Mouse (Mus musculus): ENCODE data around the gene Fam207a. TPM values are rescaled to one million over a fixed set of nuclear protein-coding genes. Genes with fewer than 3 reads are reported as not detected.
A peak's percentile ranks its signal among the peaks of the same experiment; 100 is the strongest.

The Fam207a gene
- total and polyA plus RNA-seq, 2 experiments from 2014 or later, result 32.7 to 47.1 TPM

DNA sequence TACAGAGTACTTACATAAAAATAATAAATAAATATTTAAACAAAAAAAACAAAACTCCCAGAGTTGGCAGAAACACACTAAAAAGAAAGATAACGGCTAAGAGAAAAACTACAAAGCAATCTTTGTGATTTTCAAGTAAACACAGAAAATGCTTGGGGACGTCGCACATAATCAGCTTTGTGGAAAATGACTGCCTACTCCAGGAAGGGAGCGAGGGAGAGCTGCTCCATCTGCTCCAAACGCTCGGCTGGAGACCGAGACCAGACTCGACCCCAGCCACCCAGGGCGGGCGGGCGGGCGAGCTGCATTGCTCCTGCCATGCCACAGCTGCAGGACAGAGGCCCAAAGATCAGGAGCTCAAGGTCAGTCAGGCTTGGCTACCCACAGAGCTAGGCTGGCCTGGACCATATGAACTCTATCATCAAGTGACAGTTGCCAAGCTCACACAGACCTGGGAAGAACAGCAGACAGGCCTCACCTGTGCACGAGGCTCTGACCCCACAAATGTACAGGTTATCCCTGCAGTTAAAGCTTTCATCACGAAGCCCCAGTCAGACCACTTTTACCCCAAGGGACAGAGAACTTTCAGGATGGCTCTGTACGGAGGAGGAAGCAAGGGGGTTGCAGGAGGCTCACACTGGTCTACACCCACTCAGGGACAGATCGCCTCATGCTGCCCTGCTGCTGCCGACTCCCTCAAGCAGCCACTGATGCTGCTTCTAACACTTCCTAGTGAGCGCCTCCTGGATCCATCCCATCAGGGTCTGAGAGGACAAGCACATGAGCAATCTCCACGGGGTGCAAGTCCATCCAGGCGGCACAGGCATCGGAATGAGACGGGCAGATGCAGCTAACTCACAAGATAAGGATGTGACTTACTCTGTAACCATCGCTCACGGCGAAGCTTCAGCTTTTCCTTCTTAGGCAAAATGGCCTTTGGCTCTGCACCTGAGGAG lies 12.3 kb downstream of the Fam207a start:
- 82% methylated on average over 25 of the region's 25 CpGs for WGBS
- no peak for TF ChIP-seq CTCF (IDR thresholded peaks at IDR 0.05)
- H3K27me3 ChIP-seq (ENCODE audit: insufficient read depth, low read length), result no peaks in the 10 kb centered on the region
- DNase-seq (ENCODE audit: low spot score) (no peak), ATAC-seq (ENCODE audit: low FRiP score) (no peak)
- H3K9ac ChIP-seq (replicated peaks; ENCODE audit: low read length, poor library complexity, severe bottlenecking), result no peak overlapping the region
- no peaks in the 10 kb centered on the region for H3K9me3 ChIP-seq (ENCODE audit: low read length)
- H3K27ac ChIP-seq (ENCODE audit: low read depth, low read length), result no peak overlapping the region
- no peak overlapping the region for H3K4me3 ChIP-seq (ENCODE audit: low read depth, low read length)
- no peak overlapping the region for H3K4me2 ChIP-seq (ENCODE audit: low read depth, low read length, poor library complexity, severe bottlenecking)
- H3K36me3 ChIP-seq (ENCODE audit: insufficient read depth, low read length), result peaks cover 39% of the 10 kb centered on the region
- no peaks in the 10 kb centered on the region for H3K4me1 ChIP-seq (ENCODE audit: insufficient read depth, low read length)

DNA sequence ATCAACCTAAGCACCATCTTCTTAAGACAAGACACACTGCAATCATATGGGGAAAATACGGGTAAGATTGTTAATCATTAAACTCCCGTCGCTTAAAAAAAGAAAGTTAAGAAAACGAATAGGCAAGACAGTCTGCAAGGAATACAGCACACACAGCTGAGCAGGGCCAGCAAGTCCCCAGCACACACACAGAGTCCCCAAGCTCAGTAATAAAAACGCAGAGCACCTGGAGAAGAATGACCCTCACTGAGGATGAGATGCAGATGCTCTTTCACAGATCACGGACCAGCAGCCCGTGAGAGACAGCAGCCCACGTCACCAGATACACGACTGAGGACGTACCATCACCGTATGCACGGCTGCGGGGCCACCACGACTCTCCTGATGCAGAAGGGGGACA lies 14.9 kb downstream of the Fam207a start:
- Histone ChIP-seq H3K4me3 (ENCODE audit: low read depth, low read length) (no peak overlapping the region), H3K4me1 (ENCODE audit: insufficient read depth, low read length) (no peaks in the 10 kb centered on the region), H3K36me3 (ENCODE audit: insufficient read depth, low read length) (peaks cover 41% of the 10 kb centered on the region), H3K27ac (ENCODE audit: low read depth, low read length) (no peak overlapping the region), H3K4me2 (ENCODE audit: low read depth, low read length, poor library complexity, severe bottlenecking) (no peak overlapping the region), H3K9ac (replicated peaks; ENCODE audit: low read length, poor library complexity, severe bottlenecking) (no peak overlapping the region), H3K27me3 (ENCODE audit: insufficient read depth, low read length) (no peaks in the 10 kb centered on the region), H3K9me3 (ENCODE audit: low read length) (no peaks in the 10 kb centered on the region)
- DNase-seq (ENCODE audit: low spot score) (no peak), ATAC-seq (ENCODE audit: low FRiP score) (no peak)
- WGBS, result 90% methylated on average over 14 of the region's 14 CpGs
- no peak for TF ChIP-seq CTCF (IDR thresholded peaks at IDR 0.05)

DNA sequence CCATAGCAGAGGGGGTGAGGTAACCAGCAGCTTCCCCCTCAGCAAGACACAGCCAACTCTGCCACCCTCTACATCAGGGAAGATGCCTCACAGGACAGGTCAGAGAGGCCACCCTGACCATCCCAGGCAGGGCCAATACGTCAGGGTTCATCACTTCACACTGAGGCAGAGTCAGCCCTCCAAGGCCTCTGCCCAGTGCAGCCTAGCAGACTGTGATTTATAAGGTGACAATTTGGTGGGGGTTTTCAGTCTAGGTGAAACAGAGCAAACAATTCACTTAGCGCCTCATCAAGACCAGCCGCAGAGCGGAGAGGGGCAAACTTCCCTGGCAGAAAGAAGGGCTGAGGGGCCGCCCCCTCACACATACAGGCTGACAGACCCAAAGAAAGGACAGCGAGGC lies 17.3 kb downstream of the Fam207a start:
- DNase-seq (ENCODE audit: low spot score) (no peak), ATAC-seq (ENCODE audit: low FRiP score) (no peak)
- no peak for TF ChIP-seq CTCF (IDR thresholded peaks at IDR 0.05)
- Histone ChIP-seq H3K4me1 (ENCODE audit: insufficient read depth, low read length) (no peaks in the 10 kb centered on the region), H3K27me3 (ENCODE audit: insufficient read depth, low read length) (no peaks in the 10 kb centered on the region), H3K4me3 (ENCODE audit: low read depth, low read length) (no peak overlapping the region), H3K9ac (replicated peaks; ENCODE audit: low read length, poor library complexity, severe bottlenecking) (no peak overlapping the region), H3K9me3 (ENCODE audit: low read length) (no peaks in the 10 kb centered on the region), H3K36me3 (ENCODE audit: insufficient read depth, low read length) (peaks cover 43% of the 10 kb centered on the region), H3K4me2 (ENCODE audit: low read depth, low read length, poor library complexity, severe bottlenecking) (no peak overlapping the region), H3K27ac (ENCODE audit: low read depth, low read length) (no peak overlapping the region)
- 91% methylated on average over 6 of the region's 6 CpGs for WGBS

DNA sequence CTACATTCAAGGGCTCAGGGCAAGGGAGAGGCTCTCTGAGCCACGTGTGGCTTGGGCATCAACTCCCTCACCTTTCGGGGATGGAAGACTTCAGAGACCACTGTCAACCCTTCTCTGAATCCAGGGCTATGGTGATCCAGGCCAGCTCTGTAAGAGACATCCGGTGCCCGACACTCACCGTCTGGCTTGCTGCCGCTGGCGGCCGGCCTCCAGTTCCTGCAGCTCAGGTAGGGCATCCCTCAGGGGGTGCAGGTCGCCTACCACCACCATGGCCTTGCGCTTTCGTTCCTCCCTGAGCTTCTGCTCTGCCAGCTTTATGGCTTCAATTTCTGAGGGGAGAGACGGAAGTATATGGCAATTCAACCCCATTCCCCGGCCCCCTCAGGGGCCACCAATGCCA lies 18.4 kb downstream of the Fam207a start:
- H3K27me3 ChIP-seq (ENCODE audit: insufficient read depth, low read length), result no peaks in the 10 kb centered on the region
- WGBS, result 97% methylated on average over 13 of the region's 13 CpGs
- no peak for DNase-seq (ENCODE audit: low spot score)
- no peaks in the 10 kb centered on the region for H3K9me3 ChIP-seq (ENCODE audit: low read length)
- H3K4me3 ChIP-seq (ENCODE audit: low read depth, low read length), result no peak overlapping the region
- no peak for TF ChIP-seq CTCF (IDR thresholded peaks at IDR 0.05)
- ATAC-seq (ENCODE audit: low FRiP score), result no peak
- H3K4me2 ChIP-seq (ENCODE audit: low read depth, low read length, poor library complexity, severe bottlenecking), result no peak overlapping the region
- no peak overlapping the region for H3K27ac ChIP-seq (ENCODE audit: low read depth, low read length)
- no peaks in the 10 kb centered on the region for H3K4me1 ChIP-seq (ENCODE audit: insufficient read depth, low read length)
- H3K36me3 ChIP-seq (ENCODE audit: insufficient read depth, low read length), result peaks cover 38% of the 10 kb centered on the region
- no peak overlapping the region for H3K9ac ChIP-seq (replicated peaks; ENCODE audit: low read length, poor library complexity, severe bottlenecking)

DNA sequence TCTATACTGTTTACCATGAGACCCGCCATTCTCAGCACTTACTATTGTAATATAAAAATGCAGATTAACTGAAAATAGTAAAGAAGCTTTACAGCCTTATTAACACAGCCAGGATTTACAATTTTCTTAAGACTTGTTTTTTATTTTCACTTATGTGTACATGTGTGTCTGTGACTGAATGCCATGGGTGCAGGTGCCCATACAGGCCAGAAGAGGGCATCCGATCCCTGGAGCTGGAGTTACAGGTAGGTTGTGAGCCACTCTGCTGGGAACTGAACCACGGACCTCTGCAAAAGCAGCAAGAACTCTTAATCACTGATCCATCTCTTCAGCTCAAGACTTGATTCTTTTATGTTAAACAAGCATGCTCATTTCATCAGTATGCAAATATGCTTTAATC lies 22.7 kb downstream of the Fam207a start:
- peak; percentile 38 for TF ChIP-seq CTCF (IDR thresholded peaks at IDR 0.05)
- 92% methylated on average over 3 of the region's 3 CpGs for WGBS
- no peak for ATAC-seq (ENCODE audit: low FRiP score)
- Histone ChIP-seq H3K9me3 (ENCODE audit: low read length) (no peaks in the 10 kb centered on the region), H3K27ac (ENCODE audit: low read depth, low read length) (no peak overlapping the region), H3K9ac (replicated peaks; ENCODE audit: low read length, poor library complexity, severe bottlenecking) (no peak overlapping the region), H3K27me3 (ENCODE audit: insufficient read depth, low read length) (no peaks in the 10 kb centered on the region), H3K4me3 (ENCODE audit: low read depth, low read length) (no peak overlapping the region), H3K36me3 (ENCODE audit: insufficient read depth, low read length) (peaks cover 37% of the 10 kb centered on the region), H3K4me1 (ENCODE audit: insufficient read depth, low read length) (no peaks in the 10 kb centered on the region), H3K4me2 (ENCODE audit: low read depth, low read length, poor library complexity, severe bottlenecking) (no peak overlapping the region)
- DNase-seq (ENCODE audit: low spot score), result no peak

DNA sequence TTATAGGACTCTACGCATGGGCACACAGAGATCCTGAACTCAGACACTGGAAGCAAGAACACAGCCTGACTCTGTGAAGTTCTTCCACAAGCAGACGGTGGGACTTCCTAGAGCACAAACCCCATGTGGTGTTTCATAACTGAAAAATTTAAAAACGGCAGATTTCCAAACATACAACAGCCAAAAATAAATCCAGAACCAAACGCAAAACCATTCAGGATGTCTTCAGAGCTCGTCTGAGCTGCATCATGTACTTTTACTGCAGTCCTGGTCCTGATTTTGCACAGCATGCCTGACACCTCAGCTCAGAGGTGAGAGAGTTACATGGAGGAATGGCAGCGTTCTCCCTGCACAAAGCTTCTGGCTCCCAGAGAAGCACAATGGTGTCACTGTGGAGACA lies 24.0 kb downstream of the Fam207a start:
- Histone ChIP-seq H3K4me1 (ENCODE audit: insufficient read depth, low read length) (no peaks in the 10 kb centered on the region), H3K9ac (replicated peaks; ENCODE audit: low read length, poor library complexity, severe bottlenecking) (no peak overlapping the region), H3K4me3 (ENCODE audit: low read depth, low read length) (no peak overlapping the region), H3K36me3 (ENCODE audit: insufficient read depth, low read length) (peaks cover 41% of the 10 kb centered on the region), H3K27me3 (ENCODE audit: insufficient read depth, low read length) (no peaks in the 10 kb centered on the region), H3K4me2 (ENCODE audit: low read depth, low read length, poor library complexity, severe bottlenecking) (no peak overlapping the region), H3K27ac (ENCODE audit: low read depth, low read length) (no peak overlapping the region), H3K9me3 (ENCODE audit: low read length) (no peaks in the 10 kb centered on the region)
- no peak for DNase-seq (ENCODE audit: low spot score)
- WGBS, result 88% methylated on average over 6 of the region's 6 CpGs
- no peak for ATAC-seq (ENCODE audit: low FRiP score)
- TF ChIP-seq CTCF (IDR thresholded peaks at IDR 0.05), result no peak

All from midbrain, postnatal 0 days (tissue).